7 mouse cellular contexts compared by ENCODE assay signal in genomic region chr5:118029420-118029819, GRCm38 (mm10). TPM values are rescaled to one million over a fixed set of nuclear protein-coding genes. Genes with fewer than 3 reads are reported as not detected.
DNase-seq lines count a peak whose midpoint lies in the region; ATAC-seq lines count a peak whose summit lies in the region.

No protein-coding gene starts in this region.

- H3K27ac ChIP-seq in hindbrain, embryonic 16.5 days (ENCODE audit: low read depth, low read length): no peak overlapping the region
- no peak overlapping the region for H3K27ac ChIP-seq in limb, embryonic 15.5 days
- no peak overlapping the region for H3K27ac ChIP-seq in neural tube, embryonic 12.5 days

- peak overlapping the region; percentile 100 for H3K4me2 ChIP-seq in hindbrain, embryonic 16.5 days (ENCODE audit: low read length)
- H3K4me2 ChIP-seq in limb, embryonic 15.5 days: peak overlapping the region; percentile 100
- peak overlapping the region; percentile 97 for H3K4me2 ChIP-seq in neural tube, embryonic 12.5 days (replicated peaks)

- peak; percentile 47 for DNase-seq in 3T3-L1 (ENCODE audit: low read depth, low spot score)
- peak; percentile 87 for DNase-seq in CD4-positive helper T cell, adult 2 months (ENCODE audit: low read depth, low spot score)
- peak; percentile 55 to 66 for DNase-seq in cerebellum, postnatal 36 days
- no peak for DNase-seq in ovary, postnatal 10 days (ENCODE audit: low spot score)

- peaks cover 36% of the 10 kb centered on the region for H3K27me3 ChIP-seq in hindbrain, embryonic 16.5 days (replicated peaks; ENCODE audit: control insufficient read depth, insufficient read depth, low read length)
- H3K27me3 ChIP-seq in limb, embryonic 15.5 days: peaks cover 64% of the 10 kb centered on the region
- peaks cover 66% of the 10 kb centered on the region for H3K27me3 ChIP-seq in neural tube, embryonic 12.5 days (replicated peaks)

- no peak for ATAC-seq in hindbrain, embryonic 16.5 days
- ATAC-seq in limb, embryonic 15.5 days (ENCODE audit: insufficient number of reproducible peaks, low FRiP score, low TSS enrichment, low read depth): no peak
- no peak for ATAC-seq in neural tube, embryonic 12.5 days (ENCODE audit: low FRiP score, low read depth)

- H3K4me1 ChIP-seq in hindbrain, embryonic 16.5 days (ENCODE audit: control insufficient read depth, insufficient read depth, low read depth, low read length): peaks cover 30% of the 10 kb centered on the region
- peaks cover 44% of the 10 kb centered on the region for H3K4me1 ChIP-seq in limb, embryonic 15.5 days
- peaks cover 41% of the 10 kb centered on the region for H3K4me1 ChIP-seq in neural tube, embryonic 12.5 days

- peak overlapping the region; percentile 26 for H3K9ac ChIP-seq in hindbrain, embryonic 16.5 days (ENCODE audit: low read depth, low read length)
- H3K9ac ChIP-seq in limb, embryonic 15.5 days: no peak overlapping the region
- H3K9ac ChIP-seq in neural tube, embryonic 12.5 days: no peak overlapping the region

- WGBS in hindbrain, embryonic 16.5 days: 2% methylated on average over 10 of the region's 10 CpGs
- 6% methylated on average over 10 of the region's 10 CpGs for WGBS in limb, embryonic 15.5 days
- WGBS in neural tube, embryonic 12.5 days: 3% methylated on average over 10 of the region's 10 CpGs

- H3K4me3 ChIP-seq in hindbrain, embryonic 16.5 days (ENCODE audit: low read length): peak overlapping the region; percentile 34
- peak overlapping the region; percentile 60 for H3K4me3 ChIP-seq in limb, embryonic 15.5 days
- peak overlapping the region; percentile 22; the same call in 1 of the 2 replicates for H3K4me3 ChIP-seq in neural tube, embryonic 12.5 days

- no peaks in the 10 kb centered on the region for H3K36me3 ChIP-seq in hindbrain, embryonic 16.5 days (ENCODE audit: control insufficient read depth, insufficient read depth, low read length)
- no peaks in the 10 kb centered on the region for H3K36me3 ChIP-seq in limb, embryonic 15.5 days
- no peaks in the 10 kb centered on the region for H3K36me3 ChIP-seq in neural tube, embryonic 12.5 days

- H3K9me3 ChIP-seq in hindbrain, embryonic 16.5 days (ENCODE audit: control insufficient read depth, low read length): no peaks in the 10 kb centered on the region
- H3K9me3 ChIP-seq in limb, embryonic 15.5 days: no peaks in the 10 kb centered on the region
- H3K9me3 ChIP-seq in neural tube, embryonic 12.5 days: no peaks in the 10 kb centered on the region

RNA-seq across cellular contexts. Expression of gene Tesc, which starts 1.9 kb away (rescaled TPM):
- polyA plus RNA-seq in hindbrain, embryonic 16.5 days (2015; fragmentation: Nextera tagmentation; extraction: Ambion mirVana): 4.1 and 5.4 TPM in 2 replicates
- polyA plus RNA-seq in limb, embryonic 15.5 days (2015; fragmentation: Nextera tagmentation; extraction: Ambion mirVana): 25.9 and 27.2 TPM in 2 replicates
- 1.4 and 1.8 TPM in 2 replicates for polyA plus RNA-seq in neural tube, embryonic 12.5 days (2016; fragmentation: Nextera tagmentation; extraction: Ambion mirVana)

RNA-seq across cellular contexts. Expression of gene Fbxo21, which starts 52.9 kb away (rescaled TPM):
- polyA plus RNA-seq in hindbrain, embryonic 16.5 days (2015; fragmentation: Nextera tagmentation; extraction: Ambion mirVana): 151 and 167 TPM in 2 replicates
- 48.5 and 49.2 TPM in 2 replicates for polyA plus RNA-seq in limb, embryonic 15.5 days (2015; fragmentation: Nextera tagmentation; extraction: Ambion mirVana)
- polyA plus RNA-seq in neural tube, embryonic 12.5 days (2016; fragmentation: Nextera tagmentation; extraction: Ambion mirVana): 137 and 144 TPM in 2 replicates
